Mouse (Mus musculus): ENCODE measurements around the gene C5ar1. TPM values are rescaled to one million over a fixed set of nuclear protein-coding genes. Genes with fewer than 3 reads are reported as not detected.
A peak's percentile ranks its signal among the peaks of the same experiment; 100 is the strongest.
"Not testable (repeated sequence)": the region's sequence is repeated elsewhere in the genome, so short reads cannot be mapped to it uniquely, and the experiment has no call there.

C5ar1 gene
- polyA plus RNA-seq (2014; fragmentation: Nextera tagmentation; extraction: Ambion mirVana) = 0.38 and 0.55 TPM in 2 replicates

DNA sequence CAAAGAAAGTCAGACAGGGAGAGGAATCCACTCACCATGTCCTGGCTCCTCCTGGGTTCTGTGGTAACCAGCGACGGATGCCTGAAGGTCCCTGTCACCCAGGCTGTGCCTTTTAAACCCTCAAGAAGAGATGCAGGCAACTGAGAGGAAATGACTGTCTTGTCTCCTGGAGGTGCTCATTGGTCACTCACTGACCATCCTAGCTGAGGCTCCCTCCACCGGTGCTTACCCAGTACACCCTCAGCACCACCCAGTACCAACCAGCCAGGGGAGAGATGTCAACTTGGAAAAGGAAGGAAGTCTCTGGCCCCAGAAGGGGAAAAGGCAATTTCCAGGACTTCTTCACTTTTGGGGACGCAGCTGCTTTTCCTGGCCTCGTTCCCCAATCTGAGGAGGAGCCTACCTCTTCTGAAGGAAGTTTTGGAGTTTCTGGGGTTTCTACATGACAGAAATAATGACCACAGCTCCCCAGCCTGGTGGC, at the start of gene C5ar1:
Gene C5ar1, minus strand, starts transcription at position 431 of the 481 bp plus-strand sequence.
- no peak within 1 kb of the TSS for H3K9ac ChIP-seq (ENCODE audit: low read length)
- H3K9me3 ChIP-seq (ENCODE audit: control insufficient read depth, low read length) = no peaks in the 10 kb centered on the region
- no peaks in the 10 kb centered on the region for H3K27me3 ChIP-seq (ENCODE audit: control insufficient read depth, insufficient read depth, low read length)
- ATAC-seq (ENCODE audit: insufficient number of reproducible peaks, low FRiP score, low TSS enrichment, low read depth) (no peak), DNase-seq (ENCODE audit: low spot score) (no peak)
- H3K36me3 ChIP-seq (ENCODE audit: control insufficient read depth, insufficient read depth, low read length) = no peaks in the 10 kb centered on the region
- H3K27ac ChIP-seq (replicated peaks; ENCODE audit: low read depth, low read length) = no peak within 1 kb of the TSS
- H3K4me2 ChIP-seq (ENCODE audit: low read depth, severe bottlenecking) = no peak within 1 kb of the TSS
- no peak within 1 kb of the TSS for H3K4me3 ChIP-seq (ENCODE audit: low read depth, low read length)
- H3K4me1 ChIP-seq (ENCODE audit: control insufficient read depth, insufficient read depth, low read length) = no peaks in the 10 kb centered on the region
- WGBS = 81% methylated on average over 5 of the region's 5 CpGs

DNA sequence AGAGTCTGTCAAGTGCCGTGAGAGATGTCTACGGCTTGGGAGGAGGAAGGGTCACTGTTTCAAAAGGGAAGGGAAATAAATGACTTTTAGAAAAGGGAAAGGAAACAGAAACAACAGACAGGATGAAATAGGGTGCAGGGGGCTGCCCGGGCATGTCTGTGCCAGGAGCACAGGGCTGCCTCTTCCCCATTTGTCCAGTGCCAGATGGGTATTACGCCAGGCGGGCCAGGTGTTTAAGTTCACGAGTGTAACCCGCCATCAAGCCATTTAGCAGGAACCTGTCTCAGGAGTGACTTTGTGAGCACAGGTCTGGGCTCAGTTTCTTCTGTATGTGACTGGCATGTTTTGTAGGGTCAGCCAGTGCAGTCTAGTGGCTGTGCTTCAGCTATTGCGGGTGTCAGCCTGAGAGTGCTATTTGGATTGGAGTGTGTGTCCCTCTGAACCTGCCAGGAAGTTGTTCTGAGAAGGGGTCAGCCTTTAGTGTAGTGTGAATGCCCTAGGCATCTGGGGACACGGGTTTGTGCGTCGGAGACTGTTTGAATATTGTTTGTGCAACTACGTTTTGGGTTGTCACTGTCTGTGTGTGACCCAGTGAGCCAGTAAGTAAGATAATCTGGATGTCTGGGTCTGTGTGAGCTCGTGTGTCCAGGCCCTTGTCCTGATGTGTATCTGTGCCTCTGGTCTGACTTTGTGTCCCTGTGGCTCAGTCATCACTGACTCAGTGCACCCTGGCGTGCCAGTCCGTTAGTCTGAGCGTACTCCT, 49.4 kb upstream of the C5ar1 start:
- Histone ChIP-seq H3K9ac (ENCODE audit: low read length) (no peak overlapping the region; the same call in 1 of the 2 replicates), H3K27me3 (ENCODE audit: control insufficient read depth, insufficient read depth, low read length) (no peaks in the 10 kb centered on the region), H3K27ac (replicated peaks; ENCODE audit: low read depth, low read length) (no peak overlapping the region), H3K9me3 (ENCODE audit: control insufficient read depth, low read length) (no peaks in the 10 kb centered on the region; the same call in 1 of the 2 replicates), H3K4me2 (ENCODE audit: low read depth, severe bottlenecking) (peak overlapping the region; percentile 98), H3K36me3 (ENCODE audit: control insufficient read depth, insufficient read depth, low read length) (no peaks in the 10 kb centered on the region), H3K4me3 (ENCODE audit: low read depth, low read length) (peak overlapping the region; percentile 65), H3K4me1 (ENCODE audit: control insufficient read depth, insufficient read depth, low read length) (peaks cover 30% of the 10 kb centered on the region)
- 43% methylated on average over 16 of the region's 16 CpGs for WGBS
- no peak for ATAC-seq (ENCODE audit: insufficient number of reproducible peaks, low FRiP score, low TSS enrichment, low read depth)
- no peak for DNase-seq (ENCODE audit: low spot score)

DNA sequence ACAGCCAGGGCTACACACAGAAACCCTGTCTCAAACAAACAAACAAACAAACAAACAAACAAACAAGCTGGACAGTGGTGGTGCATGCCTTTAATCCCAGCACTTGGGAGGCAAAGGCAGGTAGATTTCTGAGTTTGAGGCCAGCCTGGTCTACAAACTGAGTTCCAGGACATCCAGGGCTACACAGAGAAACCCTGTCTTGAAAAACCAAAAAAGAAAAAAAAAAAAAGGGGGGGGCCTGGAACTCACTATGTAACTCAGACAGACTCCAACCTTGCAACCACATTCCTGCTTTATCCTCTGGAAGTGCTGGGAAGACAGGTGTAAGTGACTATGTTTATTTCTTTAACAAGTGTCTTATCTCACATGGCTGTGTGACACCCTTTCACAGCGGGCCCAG, 48.8 kb upstream of the C5ar1 start, which contains the start of gene Bbc3:
Gene Bbc3, plus strand, starts transcription at position 301 of the 400 bp plus-strand sequence.
- H3K4me1 ChIP-seq (ENCODE audit: control insufficient read depth, insufficient read depth, low read length) = peaks cover 28% of the 10 kb centered on the region
- not testable (repeated sequence) for H3K27me3 ChIP-seq (ENCODE audit: control insufficient read depth, insufficient read depth, low read length); H3K9me3 ChIP-seq (ENCODE audit: control insufficient read depth, low read length); ATAC-seq (ENCODE audit: insufficient number of reproducible peaks, low FRiP score, low TSS enrichment, low read depth); H3K36me3 ChIP-seq (ENCODE audit: control insufficient read depth, insufficient read depth, low read length); H3K27ac ChIP-seq (replicated peaks; ENCODE audit: low read depth, low read length); DNase-seq (ENCODE audit: low spot score)
- peak within 1 kb of the TSS; percentile 65 for H3K4me3 ChIP-seq (ENCODE audit: low read depth, low read length)
- peak within 1 kb of the TSS; percentile 45; the same call in 1 of the 2 replicates for H3K9ac ChIP-seq (ENCODE audit: low read length)
- WGBS = 51% methylated on average over 1 of the region's 1 CpGs
- peak within 1 kb of the TSS; percentile 98 for H3K4me2 ChIP-seq (ENCODE audit: low read depth, severe bottlenecking)

DNA sequence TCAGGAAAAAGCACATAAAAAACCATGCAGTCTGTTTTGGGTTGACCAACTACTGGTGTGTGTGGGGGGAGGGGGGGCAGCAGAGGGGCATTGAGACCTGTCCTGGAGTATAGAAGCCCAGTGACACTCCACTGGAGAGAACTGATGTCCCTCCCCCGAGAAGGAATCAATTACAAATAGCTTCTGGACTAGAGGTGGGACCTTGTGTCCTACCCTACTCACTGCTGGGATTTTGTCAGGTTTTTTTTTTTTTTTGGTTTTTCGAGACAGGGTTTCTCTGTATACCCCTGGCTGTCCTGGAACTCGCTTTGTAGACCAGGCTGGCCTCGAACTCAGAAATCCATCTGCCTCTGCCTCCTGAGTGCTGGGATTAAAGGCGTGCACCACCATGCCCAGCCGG, 47.8 kb upstream of the C5ar1 start:
- H3K9me3 ChIP-seq (ENCODE audit: control insufficient read depth, low read length); DNase-seq (ENCODE audit: low spot score); ATAC-seq (ENCODE audit: insufficient number of reproducible peaks, low FRiP score, low TSS enrichment, low read depth); H3K27ac ChIP-seq (replicated peaks; ENCODE audit: low read depth, low read length); H3K9ac ChIP-seq (ENCODE audit: low read length); H3K4me2 ChIP-seq (ENCODE audit: low read depth, severe bottlenecking); H3K27me3 ChIP-seq (ENCODE audit: control insufficient read depth, insufficient read depth, low read length); H3K4me3 ChIP-seq (ENCODE audit: low read depth, low read length); H3K36me3 ChIP-seq (ENCODE audit: control insufficient read depth, insufficient read depth, low read length): not testable (repeated sequence)
- 73% methylated on average over 6 of the region's 6 CpGs for WGBS
- peaks cover 18% of the 10 kb centered on the region for H3K4me1 ChIP-seq (ENCODE audit: control insufficient read depth, insufficient read depth, low read length)

DNA sequence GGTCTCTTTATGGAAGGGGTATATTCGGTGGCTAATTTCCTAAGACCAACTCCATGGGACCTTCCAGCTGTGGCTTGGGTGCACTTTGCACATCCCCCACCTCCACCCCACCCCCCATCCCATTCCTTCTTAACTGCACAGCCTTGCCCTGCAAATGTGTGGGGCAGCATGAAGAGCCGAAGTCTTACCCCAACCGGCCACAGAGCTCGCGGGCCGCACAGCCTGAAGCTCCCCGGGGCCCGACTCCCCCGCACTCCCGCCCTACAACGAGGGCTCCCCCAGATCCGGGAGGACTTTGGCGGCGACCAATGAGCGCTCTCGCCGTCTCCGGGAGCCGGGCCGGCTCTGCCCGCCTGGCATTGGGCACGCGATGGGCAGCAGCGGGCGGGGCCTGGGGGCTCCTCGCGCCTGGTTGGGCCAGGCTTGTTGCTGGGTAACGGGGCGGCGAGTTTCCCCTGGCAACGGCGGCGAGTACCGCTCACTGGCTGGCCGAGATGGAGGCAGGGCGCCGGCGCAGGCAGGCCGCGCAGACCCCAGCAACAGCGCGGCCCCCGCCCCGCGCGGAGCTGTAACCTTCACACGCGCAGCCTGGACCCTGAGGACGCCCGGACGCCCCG, 40.2 kb upstream of the C5ar1 start:
- peaks cover 22% of the 10 kb centered on the region for H3K4me1 ChIP-seq (ENCODE audit: control insufficient read depth, insufficient read depth, low read length)
- H3K27ac ChIP-seq (replicated peaks; ENCODE audit: low read depth, low read length) = peak overlapping the region; percentile 55; the same call in 1 of the 2 replicates
- H3K27me3 ChIP-seq (ENCODE audit: control insufficient read depth, insufficient read depth, low read length) = no peaks in the 10 kb centered on the region
- no peaks in the 10 kb centered on the region for H3K36me3 ChIP-seq (ENCODE audit: control insufficient read depth, insufficient read depth, low read length)
- peak overlapping the region; percentile 79 for H3K4me2 ChIP-seq (ENCODE audit: low read depth, severe bottlenecking)
- under 1% methylated on average over 52 of the region's 52 CpGs for WGBS
- ATAC-seq (ENCODE audit: insufficient number of reproducible peaks, low FRiP score, low TSS enrichment, low read depth) = peak; percentile 75
- H3K4me3 ChIP-seq (ENCODE audit: low read depth, low read length) = peak overlapping the region; percentile 47
- DNase-seq (ENCODE audit: low spot score) = peak; percentile 93
- H3K9ac ChIP-seq (ENCODE audit: low read length) = peak overlapping the region; percentile 61
- H3K9me3 ChIP-seq (ENCODE audit: control insufficient read depth, low read length) = no peaks in the 10 kb centered on the region; the same call in 1 of the 2 replicates

DNA sequence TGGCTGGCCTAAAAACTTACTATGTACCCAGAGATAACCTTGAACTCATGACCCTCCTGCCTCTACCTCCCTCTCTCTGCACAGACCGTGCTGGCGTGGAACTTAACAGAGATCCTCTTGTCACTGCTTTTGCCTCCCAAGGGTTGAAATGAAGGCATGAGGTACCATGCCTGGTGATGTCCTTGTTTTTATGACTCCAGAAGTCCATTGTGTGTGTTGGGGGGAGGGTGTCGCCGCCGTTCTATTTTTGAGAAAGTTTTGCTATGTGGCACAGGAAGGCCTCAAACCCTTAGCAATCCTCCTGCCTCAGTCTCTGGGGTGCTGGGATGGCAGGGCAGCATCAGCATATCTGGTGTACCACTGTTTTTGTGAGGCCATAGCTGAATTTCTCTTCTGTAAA, 39.6 kb upstream of the C5ar1 start:
- no peaks in the 10 kb centered on the region for H3K36me3 ChIP-seq (ENCODE audit: control insufficient read depth, insufficient read depth, low read length)
- H3K4me3 ChIP-seq (ENCODE audit: low read depth, low read length) = peak overlapping the region; percentile 47; the same call in 1 of the 2 replicates
- DNase-seq (ENCODE audit: low spot score) (no peak), ATAC-seq (ENCODE audit: insufficient number of reproducible peaks, low FRiP score, low TSS enrichment, low read depth) (no peak)
- no peaks in the 10 kb centered on the region for H3K27me3 ChIP-seq (ENCODE audit: control insufficient read depth, insufficient read depth, low read length)
- peaks cover 22% of the 10 kb centered on the region for H3K4me1 ChIP-seq (ENCODE audit: control insufficient read depth, insufficient read depth, low read length)
- no peak overlapping the region for H3K27ac ChIP-seq (replicated peaks; ENCODE audit: low read depth, low read length)
- no peak overlapping the region; the same call in 1 of the 2 replicates for H3K9ac ChIP-seq (ENCODE audit: low read length)
- 80% methylated on average over 5 of the region's 5 CpGs for WGBS
- no peaks in the 10 kb centered on the region; the same call in 1 of the 2 replicates for H3K9me3 ChIP-seq (ENCODE audit: control insufficient read depth, low read length)
- H3K4me2 ChIP-seq (ENCODE audit: low read depth, severe bottlenecking) = peak overlapping the region; percentile 79; the same call in 1 of the 2 replicates

DNA sequence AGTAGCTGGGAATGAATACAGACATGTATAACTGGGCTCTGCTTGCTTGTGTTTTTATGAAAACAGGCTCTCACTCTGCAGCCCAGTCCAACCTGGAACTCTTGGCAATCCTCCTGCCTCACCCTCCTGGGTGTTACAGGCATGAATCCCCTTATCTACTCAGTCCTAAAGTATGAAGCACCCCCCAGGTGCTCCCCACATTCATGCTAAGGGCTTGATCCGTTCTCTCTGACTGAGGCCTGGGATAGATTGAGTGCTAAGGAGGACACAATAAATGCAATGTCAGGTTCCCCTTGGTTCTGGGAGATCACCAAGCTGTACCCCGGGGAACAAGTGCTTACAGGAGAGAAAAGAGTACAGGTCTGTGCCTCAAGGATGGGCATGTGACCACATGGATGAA, 38.3 kb upstream of the C5ar1 start:
- Histone ChIP-seq H3K36me3 (ENCODE audit: control insufficient read depth, insufficient read depth, low read length) (no peaks in the 10 kb centered on the region), H3K9me3 (ENCODE audit: control insufficient read depth, low read length) (no peaks in the 10 kb centered on the region; the same call in 1 of the 2 replicates), H3K27ac (replicated peaks; ENCODE audit: low read depth, low read length) (peak overlapping the region; percentile 33; the same call in 1 of the 2 replicates), H3K4me1 (ENCODE audit: control insufficient read depth, insufficient read depth, low read length) (peaks cover 22% of the 10 kb centered on the region), H3K27me3 (ENCODE audit: control insufficient read depth, insufficient read depth, low read length) (no peaks in the 10 kb centered on the region), H3K9ac (ENCODE audit: low read length) (no peak overlapping the region), H3K4me2 (ENCODE audit: low read depth, severe bottlenecking) (peak overlapping the region; percentile 59; the same call in 1 of the 2 replicates), H3K4me3 (ENCODE audit: low read depth, low read length) (no peak overlapping the region)
- ATAC-seq (ENCODE audit: insufficient number of reproducible peaks, low FRiP score, low TSS enrichment, low read depth) = no peak
- DNase-seq (ENCODE audit: low spot score) = no peak
- WGBS = 61% methylated on average over 2 of the region's 2 CpGs

DNA sequence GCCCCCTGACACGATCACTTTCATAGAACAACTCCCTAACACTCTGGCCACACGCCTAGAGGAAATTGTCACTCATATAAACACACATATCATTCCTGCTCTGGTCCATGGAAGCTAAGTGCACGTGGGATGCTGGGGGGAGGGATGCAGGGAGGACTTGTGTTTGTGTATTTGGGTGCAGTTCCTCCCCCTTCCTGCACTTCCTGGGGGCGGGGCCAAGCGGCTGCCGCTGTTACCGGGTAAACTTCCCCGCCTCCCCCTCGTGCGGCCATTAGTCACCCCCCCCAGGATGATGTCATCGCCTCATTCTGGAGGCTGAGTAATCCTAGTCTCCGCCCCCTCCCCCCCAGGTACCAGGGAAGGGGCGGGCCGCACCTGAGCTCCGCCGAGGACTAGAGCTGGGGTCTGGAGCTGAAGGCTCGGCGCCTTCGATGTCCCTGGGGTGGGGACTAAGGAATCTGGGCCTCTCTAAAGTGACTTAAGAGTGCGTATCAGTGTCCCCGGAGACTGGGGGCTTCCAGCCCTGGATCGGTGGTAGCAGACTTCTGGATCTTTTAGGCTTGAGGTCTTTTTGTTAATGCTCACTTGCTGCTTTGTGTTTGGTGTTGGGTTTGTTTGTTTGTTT, 37.5 kb upstream of the C5ar1 start:
- peak overlapping the region; percentile 68 for H3K27ac ChIP-seq (replicated peaks; ENCODE audit: low read depth, low read length)
- peaks cover 22% of the 10 kb centered on the region for H3K4me1 ChIP-seq (ENCODE audit: control insufficient read depth, insufficient read depth, low read length)
- H3K4me2 ChIP-seq (ENCODE audit: low read depth, severe bottlenecking) = peak overlapping the region; percentile 59
- under 1% methylated on average over 22 of the region's 22 CpGs for WGBS
- H3K9ac ChIP-seq (ENCODE audit: low read length) = no peak overlapping the region; the same call in 1 of the 2 replicates
- H3K9me3 ChIP-seq (ENCODE audit: control insufficient read depth, low read length) = no peaks in the 10 kb centered on the region; the same call in 1 of the 2 replicates
- DNase-seq (ENCODE audit: low spot score) (peak; percentile 91), ATAC-seq (ENCODE audit: insufficient number of reproducible peaks, low FRiP score, low TSS enrichment, low read depth) (peak; percentile 38; the same call in 1 of the 2 replicates)
- H3K4me3 ChIP-seq (ENCODE audit: low read depth, low read length) = peak overlapping the region; percentile 24
- no peaks in the 10 kb centered on the region for H3K36me3 ChIP-seq (ENCODE audit: control insufficient read depth, insufficient read depth, low read length)
- H3K27me3 ChIP-seq (ENCODE audit: control insufficient read depth, insufficient read depth, low read length) = no peaks in the 10 kb centered on the region

Data from limb, embryonic 11.5 days (tissue).